13 mouse cellular contexts compared by ENCODE assay signal in genomic region chr15:77831138-77831579, GRCm38 (mm10). TPM values are rescaled to one million over a fixed set of nuclear protein-coding genes. Genes with fewer than 3 reads are reported as not detected.
DNase-seq lines count a peak whose midpoint lies in the region; ATAC-seq and TF ChIP-seq lines count a peak whose summit lies in the region.
"Had no signal": no experiment of that assay in that cellular context is flagged by ENCODE, and none has a peak within 500 bp of the region (broad histone marks: within the 10 kb centered on the region; RNA-seq: fewer than 3 reads in every experiment).

No protein-coding gene starts in this region.

- no peak for TF ChIP-seq CTCF in liver, adult 2 months (IDR thresholded peaks at IDR 0.05; ENCODE audit: low read depth, low read length)

- 32% methylated on average over 2 of the region's 2 CpGs for WGBS in liver, adult 2 months
- WGBS in limb, embryonic 13.5 days = 87% methylated on average over 2 of the region's 2 CpGs

- ATAC-seq in limb, embryonic 13.5 days (ENCODE audit: low FRiP score, low read depth) = no peak
- ATAC-seq: hindbrain, embryonic 16.5 days had no signal

- no peaks in the 10 kb centered on the region for H3K36me3 ChIP-seq in liver, adult 2 months (ENCODE audit: control insufficient read depth, insufficient read depth, low read length)
- H3K36me3 ChIP-seq in limb, embryonic 13.5 days = 0 out of 2 replicates have a peak, but pooled peaks cover 6% of the 10 kb centered on the region
- H3K36me3 ChIP-seq in myocyte (ENCODE audit: control insufficient read depth, insufficient read depth) = peaks cover 48% of the 10 kb centered on the region
- H3K36me3 ChIP-seq: neural tube, embryonic 13.5 days had no signal

- TF ChIP-seq POLR2A in liver, adult 2 months (IDR thresholded peaks at IDR 0.05; ENCODE audit: extremely low read depth, insufficient read depth, low read length) = no peak
- TF ChIP-seq POLR2A in myocyte (IDR thresholded peaks at IDR 0.05; ENCODE audit: insufficient read length, low read depth) = no peak

- no peak overlapping the region for H3K9ac ChIP-seq in liver, adult 2 months (ENCODE audit: low read depth, low read length)
- no peak overlapping the region for H3K9ac ChIP-seq in limb, embryonic 13.5 days
- H3K9ac ChIP-seq: neural tube, embryonic 13.5 days had no signal

- no peak overlapping the region for H3ac ChIP-seq in myocyte (ENCODE audit: control insufficient read depth, insufficient read length)

- no peak overlapping the region for H3K4me3 ChIP-seq in liver, adult 2 months (ENCODE audit: insufficient read depth, low read depth, low read length)
- no peak overlapping the region for H3K4me3 ChIP-seq in brown adipose tissue, adult 24 weeks (ENCODE audit: insufficient read depth, low read depth, low read length)
- H3K4me3 ChIP-seq in limb, embryonic 13.5 days = no peak overlapping the region
- H3K4me3 ChIP-seq in myocyte = no peak overlapping the region
- H3K4me3 ChIP-seq: heart, adult 2 months; neural tube, embryonic 13.5 days had no signal

- H3K27me3 ChIP-seq in liver, adult 2 months (ENCODE audit: control insufficient read depth, insufficient read depth, low read length) = no peaks in the 10 kb centered on the region
- no peaks in the 10 kb centered on the region for H3K27me3 ChIP-seq in limb, embryonic 13.5 days
- no peaks in the 10 kb centered on the region for H3K27me3 ChIP-seq in myocyte (ENCODE audit: control insufficient read depth, insufficient read depth, insufficient read length)
- H3K27me3 ChIP-seq: neural tube, embryonic 13.5 days had no signal

- H3K4me1 ChIP-seq in liver, adult 2 months (ENCODE audit: control insufficient read depth, insufficient read depth, low read length) = peaks cover 61% of the 10 kb centered on the region
- peaks cover 73% of the 10 kb centered on the region for H3K4me1 ChIP-seq in brown adipose tissue, adult 24 weeks (ENCODE audit: control insufficient read depth, insufficient read depth, insufficient read length, low read length)
- peaks cover 38% of the 10 kb centered on the region for H3K4me1 ChIP-seq in limb, embryonic 13.5 days

- peak overlapping the region; percentile 56 for H3K27ac ChIP-seq in liver, adult 2 months (replicated peaks; ENCODE audit: insufficient read depth, low read depth, low read length)
- peak overlapping the region; percentile 12 for H3K27ac ChIP-seq in brown adipose tissue, adult 24 weeks (replicated peaks; ENCODE audit: low read depth, low read length)
- peak overlapping the region; percentile 6; the same call in 1 of the 2 replicates for H3K27ac ChIP-seq in limb, embryonic 13.5 days
- H3K27ac ChIP-seq: neural tube, embryonic 13.5 days had no signal

- DNase-seq in liver, adult 2 months (ENCODE audit: extremely low read depth, low read depth, low spot score) = no peak
- no peak for DNase-seq in liver
- DNase-seq in layer of hippocampus, postnatal 25 days (ENCODE audit: extremely low spot score in 1 of 2, low spot score in 1 of 2) = no peak
- DNase-seq in right cerebral cortex, postnatal 10 days (ENCODE audit: low spot score in 2 of 2) = no peak
- DNase-seq: layer of hippocampus, adult 9-11 months; right cerebral cortex, postnatal 4 days; thymus, postnatal 14 days had no signal

- peaks cover 79% of the 10 kb centered on the region for H3K79me2 ChIP-seq in liver, adult 2 months (ENCODE audit: control insufficient read depth, insufficient read depth, low read length)
- H3K79me2 ChIP-seq in myocyte (ENCODE audit: control insufficient read depth, insufficient read depth) = peaks cover 100% of the 10 kb centered on the region

- H3K4me2 ChIP-seq in limb, embryonic 13.5 days (replicated peaks) = no peak overlapping the region
- peak overlapping the region; percentile 25 for H3K4me2 ChIP-seq in myocyte (ENCODE audit: low read depth)
- H3K4me2 ChIP-seq: neural tube, embryonic 13.5 days had no signal

- H3K9me3 ChIP-seq in limb, embryonic 13.5 days = no peaks in the 10 kb centered on the region
- H3K9me3 ChIP-seq: neural tube, embryonic 13.5 days had no signal

TF ChIP-seq in myocyte, 11 proteins besides CTCF, POLR2A, EP300 and RAD21:
- TF ChIP-seq TCF3 (IDR thresholded peaks at IDR 0.05; ENCODE audit: insufficient read length, low read depth) (no peak), MYOD1 (IDR thresholded peaks at IDR 0.05; ENCODE audit: control insufficient read depth in 1 of 3, insufficient read length in 2 of 3, low read depth in 2 of 3) (peak in 1 of 3 experiments; percentile 13), POLR2AphosphoS2 (IDR thresholded peaks at IDR 0.05; ENCODE audit: insufficient read length, low read depth) (peak; percentile 61)

RNA-seq across cellular contexts. Expression of gene Myh9, which starts 10.8 kb away (rescaled TPM):
- 54.4 and 69.5 TPM in 2 replicates for total RNA-seq in liver, adult 2 months (2014; rRNA removed)
- 22.5 and 24.1 TPM in 2 replicates for polyA plus RNA-seq in liver, adult 2 months (2012; rRNA removed)
- polyA plus RNA-seq in brown adipose tissue, adult 24 weeks (2012; ENCODE audit: insufficient read depth, insufficient read length, missing spikeins) = 36.0 and 59.3 TPM in 2 replicates
- polyA plus RNA-seq in limb, embryonic 13.5 days (2015; fragmentation: Nextera tagmentation; extraction: Ambion mirVana) = 34.1 and 38.1 TPM in 2 replicates
- polyA plus RNA-seq in myocyte (2012; fragmentation: generic; extraction: Trizol) = 466 TPM
- total RNA-seq in layer of hippocampus, postnatal 25 days (2021) = 10 to 100 TPM; 75.0 to 90.2 TPM

Comparison
In these comparisons a context has a peak if more than half of its experiments do, and no peak if none do; other contexts are left out.
1. H3K27ac ChIP-seq: peak in every context shown above with its lines; median percentile 56 in liver, adult 2 months; 12 in brown adipose tissue, adult 24 weeks; 6 in limb, embryonic 13.5 days.